Mouse (Mus musculus) thymus, adult 2 months (tissue): ENCODE data around the gene Med19.

Experiments
- CTCF ChIP-seq: fragments of 200-500 bp; IDR thresholded peaks from 2 replicates; pipeline ENCODE4 v1.5.1; 2012; ENCODE audit warnings: mild to moderate bottlenecking, control low read depth, low read length, moderate library complexity, borderline replicate concordance; ENCODE audit not compliant: control insufficient read depth, poor library complexity, insufficient read depth; ENCODE audit errors: extremely low read depth
- POLR2A ChIP-seq: fragments of 200-500 bp; IDR thresholded peaks from 2 replicates; pipeline ENCODE4 v1.6.1; 2012; ENCODE audit warnings: mild to moderate bottlenecking, low read length, control low read depth, moderate library complexity; ENCODE audit not compliant: control insufficient read depth, poor library complexity, insufficient read depth; ENCODE audit errors: extremely low read depth

GRCm38 (mm10) chr2:84705295-84705694 is 27.1 kb downstream of the Med19 start:
- no peak for TF ChIP-seq CTCF
- no peak for TF ChIP-seq POLR2A
